Mouse (Mus musculus): ENCODE results near the gene Pnpla1.

DNA sequence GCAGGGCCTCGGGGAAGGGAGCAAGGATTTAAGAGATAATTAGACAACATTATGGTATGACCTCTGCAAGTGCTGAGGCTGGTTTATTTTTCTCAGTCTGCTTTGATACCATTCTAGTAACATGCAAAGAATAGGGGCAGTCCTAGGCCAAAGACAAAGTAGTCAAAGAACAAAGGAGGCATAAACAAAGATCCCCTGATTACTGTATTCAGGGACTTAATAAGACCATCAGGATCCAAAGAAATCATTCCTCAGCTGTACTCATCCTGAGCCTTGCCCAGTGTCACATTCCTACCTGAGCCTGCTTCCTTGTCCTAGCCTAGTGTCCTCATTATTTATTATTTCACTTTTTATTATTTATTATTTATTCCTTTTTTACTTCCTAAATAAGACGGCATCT, 38.0 kb upstream of the Pnpla1 start:
- no peak for TF ChIP-seq CTCF (IDR thresholded peaks at IDR 0.05)
- no peak for TF ChIP-seq EP300 (IDR thresholded peaks at IDR 0.05; ENCODE audit: insufficient read depth, low read depth, low read length)
- TF ChIP-seq POLR2A (IDR thresholded peaks at IDR 0.05; ENCODE audit: insufficient read depth, low read depth, low read length): no peak
